Mouse (Mus musculus) lung, postnatal 0 days (tissue): ENCODE data around the gene Klhdc7b.

Source experiments
- CTCF ChIP-seq: IDR thresholded peaks from 2 replicates; pipeline ENCODE4 v1.5.1; 2016; ENCODE audit warnings: antibody characterized with exemption, mild to moderate bottlenecking
- EP300 ChIP-seq: IDR thresholded peaks from 2 replicates; pipeline ENCODE4 v1.6.1; 2016; ENCODE audit warnings: antibody characterized with exemption, mild to moderate bottlenecking, control low read depth

DNA sequence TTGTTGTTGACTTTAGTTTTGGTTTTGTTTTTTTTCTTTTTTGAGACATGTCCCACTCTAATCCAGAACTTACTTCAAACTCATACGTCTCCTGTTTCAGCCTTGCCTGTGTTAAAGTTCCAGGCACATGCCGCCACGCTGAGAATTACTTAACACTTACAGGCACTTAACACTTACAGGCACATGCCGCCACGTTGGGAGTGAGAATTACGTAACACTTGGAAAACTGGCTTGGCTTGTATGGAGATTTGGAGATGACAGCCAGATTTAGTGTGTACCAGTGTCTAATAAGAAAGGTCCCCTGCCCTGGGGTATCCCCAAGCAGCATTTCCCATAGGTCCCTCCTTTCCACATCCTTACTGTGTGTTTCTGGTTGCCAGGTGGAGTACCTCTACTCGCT is 21.7 kb upstream of the Klhdc7b start:
- TF ChIP-seq CTCF (no peak), EP300 (peak; percentile 63; the same call in 1 of the 2 replicates)
